Mouse (Mus musculus) lung, adult 18-20 months (tissue): ENCODE results near the gene Hist1h2bf.

Source experiments
- DNase-seq, 2 experiments: peaks; one replicate each; pipeline ENCODE4 v3.0.0; 2022; ENCODE audit warnings: mixed read lengths in 2 of 2

The Hist1h2bf gene

DNA sequence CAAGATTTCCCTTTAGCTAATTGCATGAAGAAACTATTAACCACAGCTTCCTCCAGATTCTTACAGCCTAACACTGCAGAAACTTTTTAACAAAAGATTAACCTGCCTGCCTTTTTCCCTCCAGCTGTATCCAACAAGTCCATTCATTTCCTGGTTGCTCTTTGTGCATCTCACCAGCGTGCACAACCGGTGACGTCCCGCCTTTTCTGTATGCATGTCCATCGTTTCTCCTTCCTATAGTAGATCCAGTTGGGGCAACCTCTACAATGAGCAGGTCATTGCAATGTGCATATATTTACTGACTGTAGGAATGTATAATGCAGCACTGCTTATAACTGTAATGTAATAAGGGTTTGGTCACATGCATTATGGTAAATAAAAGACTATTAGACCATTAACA is 50.0 kb downstream of the Hist1h2bf start:
- no peak for DNase-seq
